Mouse (Mus musculus) forebrain, embryonic 14.5 days (tissue): ENCODE measurements at regions not wholly inside any gene's neighbourhood (a gene's known extent, or its start where the extent isn't known, plus 50 kb on each side); places are given as distances from the start of the nearest gene placed in this dataset.
"Not testable (repeated sequence)": the region's sequence is repeated elsewhere in the genome, so short reads cannot be mapped to it uniquely, and the experiment has no call there.

ENCODE experiments used
- ATAC-seq: fragments of 200-750 bp; cut with Nextera tagmentation; 2 replicates; pipeline ENCODE4 v1.8.0; 2017; ENCODE audit warnings: mild to moderate bottlenecking, moderate library complexity
- DNase-seq: peaks from one replicate; pipeline ENCODE4 v3.0.0-alpha.2; 2015; ENCODE audit warnings: low spot score
- H3K27ac ChIP-seq: fragments of 300-500 bp; sonication (generic); 2 replicates; pipeline ENCODE4 v1.5.1; 2014; ENCODE audit warnings: low read depth, mild to moderate bottlenecking, control low read depth, low read length, moderate library complexity
- H3K27me3 ChIP-seq: fragments of 300-500 bp; sonication (generic); replicated peaks from 2 replicates; pipeline ENCODE4 v1.6.1; 2014; ENCODE audit warnings: low read length, control low read depth, mixed read lengths; ENCODE audit not compliant: control insufficient read depth, insufficient read depth
- H3K36me3 ChIP-seq: fragments of 300-500 bp; sonication (generic); 2 replicates; pipeline ENCODE4 v1.6.1; 2014; ENCODE audit warnings: low read length, control low read depth; ENCODE audit not compliant: control insufficient read depth, insufficient read depth
- H3K4me1 ChIP-seq: fragments of 300-500 bp; sonication (generic); 2 replicates; pipeline ENCODE4 v1.6.1; 2014; ENCODE audit warnings: antibody characterized with exemption, low read length, control low read depth; ENCODE audit not compliant: control insufficient read depth, insufficient read depth
- H3K4me2 ChIP-seq: fragments of 300-500 bp; sonication (generic); 2 replicates; pipeline ENCODE4 v1.6.1; 2014; ENCODE audit warnings: mild to moderate bottlenecking, control low read depth, low read length
- H3K4me3 ChIP-seq: fragments of 300-500 bp; sonication (generic); 2 replicates; pipeline ENCODE4 v1.5.1; 2014; ENCODE audit warnings: low read depth, low read length, control low read depth
- H3K9ac ChIP-seq: fragments of 300-500 bp; sonication (generic); 2 replicates; pipeline ENCODE4 v1.6.1; 2014; ENCODE audit warnings: mild to moderate bottlenecking, low read length, control low read depth, moderate library complexity
- H3K9me3 ChIP-seq: fragments of 300-500 bp; sonication (generic); replicated peaks from 2 replicates; pipeline ENCODE4 v1.6.1; 2016; ENCODE audit warnings: low read length, control low read depth, mixed read lengths; ENCODE audit not compliant: control insufficient read depth
- WGBS: fragments of 180-500 bp; shearing (Covaris S2); extraction: QIAGEN DNeasy Blood & Tissue Kit; methylation state at CpG from one replicate; pipeline ENCODE4 v1.1.7; 2014; 5-methylcytosine and 5-hydroxymethylcytosine counted together

DNA sequence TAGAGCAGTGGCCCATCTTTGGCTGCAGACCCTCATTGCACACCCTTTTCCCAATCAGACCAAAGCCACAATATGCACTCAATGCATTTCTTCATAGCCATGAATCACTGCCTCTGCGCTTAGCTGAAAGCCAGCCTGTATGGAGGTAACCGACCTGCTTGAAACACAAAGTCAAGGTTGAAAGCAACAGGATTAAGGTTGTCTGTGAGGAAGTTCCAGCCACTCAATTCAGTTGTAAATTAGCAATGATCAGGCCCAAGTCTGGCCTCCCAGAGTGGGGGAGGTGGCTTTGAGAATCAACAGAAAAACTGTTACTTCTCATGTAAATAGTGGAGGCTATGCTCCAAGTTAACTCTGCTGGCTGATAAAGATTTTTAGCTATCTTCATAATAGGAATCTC, 1008.9 kb downstream of the 4930447A16Rik start:
- 92% methylated on average over 2 of the region's 2 CpGs for WGBS
- H3K9ac ChIP-seq, H3K27me3 ChIP-seq, H3K9me3 ChIP-seq, ATAC-seq, H3K4me3 ChIP-seq, H3K4me1 ChIP-seq, H3K4me2 ChIP-seq, H3K36me3 ChIP-seq, DNase-seq, H3K27ac ChIP-seq: not testable (repeated sequence)
